Comparison of ENCODE assay signal across 11 mouse cellular contexts in the genomic region with DNA sequence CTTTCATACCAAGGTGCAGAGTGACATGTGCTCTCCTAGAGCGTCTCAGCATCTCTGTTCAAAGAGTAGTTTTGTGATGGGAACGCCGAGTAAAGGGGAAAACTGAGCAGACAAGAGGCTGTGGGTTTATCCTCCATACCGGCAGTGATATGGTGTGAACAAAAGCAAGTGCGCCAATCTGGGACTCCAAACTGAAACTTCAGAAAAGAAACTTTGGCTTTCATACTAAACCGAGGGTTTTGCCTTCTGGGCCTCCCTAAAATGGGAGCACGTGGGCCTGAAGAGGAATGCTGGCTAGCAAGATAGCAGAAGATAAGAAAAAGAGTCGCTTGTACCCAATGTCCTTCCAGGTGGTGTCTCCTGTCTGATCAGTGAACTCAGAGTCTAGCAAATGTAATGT. TPM values are rescaled to one million over a fixed set of nuclear protein-coding genes. Genes with fewer than 3 reads are reported as not detected.
DNase-seq lines count a peak whose midpoint lies in the region; ATAC-seq and TF ChIP-seq lines count a peak whose summit lies in the region.
"Had no signal": no experiment of that assay in that cellular context is flagged by ENCODE, and none has a peak within 500 bp of the region (broad histone marks: within the 10 kb centered on the region; RNA-seq: fewer than 3 reads in every experiment).

No protein-coding gene starts in this region.

- H3K4me3 ChIP-seq in hindbrain, embryonic 12.5 days: no peak overlapping the region
- no peak overlapping the region for H3K4me3 ChIP-seq in hindbrain, embryonic 16.5 days (ENCODE audit: low read length)
- H3K4me3 ChIP-seq in embryonic facial prominence, embryonic 15.5 days (replicated peaks): peak overlapping the region; percentile 15
- H3K4me3 ChIP-seq in myocyte: peak overlapping the region; percentile 29
- H3K4me3 ChIP-seq in midbrain, postnatal 0 days (ENCODE audit: low read depth, low read length): no peak overlapping the region

- H3K9ac ChIP-seq in hindbrain, embryonic 12.5 days: no peak overlapping the region
- no peak overlapping the region for H3K9ac ChIP-seq in hindbrain, embryonic 16.5 days (ENCODE audit: low read depth, low read length)
- H3K9ac ChIP-seq in embryonic facial prominence, embryonic 15.5 days: no peak overlapping the region
- H3K9ac ChIP-seq in midbrain, postnatal 0 days (replicated peaks; ENCODE audit: low read length, poor library complexity, severe bottlenecking): no peak overlapping the region

- no peaks in the 10 kb centered on the region for H3K36me3 ChIP-seq in hindbrain, embryonic 12.5 days
- H3K36me3 ChIP-seq in hindbrain, embryonic 16.5 days (ENCODE audit: control insufficient read depth, insufficient read depth, low read length): no peaks in the 10 kb centered on the region
- no peaks in the 10 kb centered on the region for H3K36me3 ChIP-seq in embryonic facial prominence, embryonic 15.5 days
- no peaks in the 10 kb centered on the region for H3K36me3 ChIP-seq in myocyte (ENCODE audit: control insufficient read depth, insufficient read depth)
- H3K36me3 ChIP-seq in midbrain, postnatal 0 days (ENCODE audit: insufficient read depth, low read length): no peaks in the 10 kb centered on the region

- no peak for TF ChIP-seq CTCF in midbrain, postnatal 0 days (IDR thresholded peaks at IDR 0.05)

- no peak for DNase-seq in gastrocnemius, adult 8-10 months (ENCODE audit: low spot score in 2 of 2)
- DNase-seq in midbrain, postnatal 0 days (ENCODE audit: low spot score): no peak
- DNase-seq in retina, postnatal 1 day: no peak
- DNase-seq: cerebellum, postnatal 10 days; gastrocnemius, postnatal 10 days; layer of hippocampus, adult 9-11 months had no signal

- no peaks in the 10 kb centered on the region for H3K9me3 ChIP-seq in hindbrain, embryonic 12.5 days (replicated peaks)
- H3K9me3 ChIP-seq in hindbrain, embryonic 16.5 days (ENCODE audit: control insufficient read depth, low read length): no peaks in the 10 kb centered on the region
- no peaks in the 10 kb centered on the region for H3K9me3 ChIP-seq in embryonic facial prominence, embryonic 15.5 days (replicated peaks)
- no peaks in the 10 kb centered on the region for H3K9me3 ChIP-seq in midbrain, postnatal 0 days (ENCODE audit: low read length)

- H3K79me2 ChIP-seq in myocyte (ENCODE audit: control insufficient read depth, insufficient read depth): no peaks in the 10 kb centered on the region

- ATAC-seq in hindbrain, embryonic 12.5 days (ENCODE audit: low FRiP score): no peak
- ATAC-seq in hindbrain, embryonic 16.5 days: no peak
- ATAC-seq in CD4-positive, CD25-positive, alpha-beta regulatory T cell, adult 4 months: peak; percentile 7
- no peak for ATAC-seq in embryonic facial prominence, embryonic 15.5 days (ENCODE audit: insufficient number of reproducible peaks, low FRiP score, low TSS enrichment, low read depth)
- no peak for ATAC-seq in midbrain, postnatal 0 days (ENCODE audit: low FRiP score)

- 46% methylated on average over 8 of the region's 8 CpGs for WGBS in hindbrain, embryonic 12.5 days
- WGBS in hindbrain, embryonic 16.5 days: 53% methylated on average over 8 of the region's 8 CpGs
- 31% methylated on average over 8 of the region's 8 CpGs for WGBS in embryonic facial prominence, embryonic 15.5 days
- 49% methylated on average over 8 of the region's 8 CpGs for WGBS in midbrain, postnatal 0 days

- no peak for TF ChIP-seq POLR2A in myocyte (IDR thresholded peaks at IDR 0.05; ENCODE audit: insufficient read length, low read depth)

- H3K27ac ChIP-seq in hindbrain, embryonic 12.5 days: no peak overlapping the region
- no peak overlapping the region for H3K27ac ChIP-seq in hindbrain, embryonic 16.5 days (ENCODE audit: low read depth, low read length)
- H3K27ac ChIP-seq in embryonic facial prominence, embryonic 15.5 days (replicated peaks): no peak overlapping the region
- no peak overlapping the region for H3K27ac ChIP-seq in midbrain, postnatal 0 days (ENCODE audit: low read depth, low read length)

- 0 out of 2 replicates have a peak overlapping the region, but pooled peaks have one; percentile 90 for H3K4me2 ChIP-seq in hindbrain, embryonic 12.5 days (replicated peaks)
- no peak overlapping the region for H3K4me2 ChIP-seq in hindbrain, embryonic 16.5 days (ENCODE audit: low read length)
- H3K4me2 ChIP-seq in embryonic facial prominence, embryonic 15.5 days (replicated peaks): peak overlapping the region; percentile 75
- peak overlapping the region; percentile 68 for H3K4me2 ChIP-seq in myocyte (ENCODE audit: low read depth)
- no peak overlapping the region for H3K4me2 ChIP-seq in midbrain, postnatal 0 days (ENCODE audit: low read depth, low read length, poor library complexity, severe bottlenecking)

- H3K27me3 ChIP-seq in hindbrain, embryonic 12.5 days: peaks cover 21% of the 10 kb centered on the region
- 0 out of 2 replicates have a peak, but pooled peaks cover 2% of the 10 kb centered on the region for H3K27me3 ChIP-seq in hindbrain, embryonic 16.5 days (replicated peaks; ENCODE audit: control insufficient read depth, insufficient read depth, low read length)
- H3K27me3 ChIP-seq in embryonic facial prominence, embryonic 15.5 days: no peaks in the 10 kb centered on the region; the same call in 1 of the 2 replicates
- no peaks in the 10 kb centered on the region for H3K27me3 ChIP-seq in myocyte (ENCODE audit: control insufficient read depth, insufficient read depth, insufficient read length)
- H3K27me3 ChIP-seq in midbrain, postnatal 0 days (ENCODE audit: insufficient read depth, low read length): no peaks in the 10 kb centered on the region

- H3ac ChIP-seq in myocyte (ENCODE audit: control insufficient read depth, insufficient read length): no peak overlapping the region

- peaks cover 10% of the 10 kb centered on the region for H3K4me1 ChIP-seq in hindbrain, embryonic 12.5 days
- H3K4me1 ChIP-seq in hindbrain, embryonic 16.5 days (ENCODE audit: control insufficient read depth, insufficient read depth, low read depth, low read length): peaks cover 6% of the 10 kb centered on the region
- peaks cover 12% of the 10 kb centered on the region; the same call in 1 of the 2 replicates for H3K4me1 ChIP-seq in embryonic facial prominence, embryonic 15.5 days
- H3K4me1 ChIP-seq in midbrain, postnatal 0 days (ENCODE audit: insufficient read depth, low read length): peaks cover 8% of the 10 kb centered on the region; the same call in 1 of the 2 replicates

TF ChIP-seq in myocyte, 11 proteins besides CTCF, POLR2A, EP300 and RAD21:
- TF ChIP-seq USF1 (IDR thresholded peaks at IDR 0.05; ENCODE audit: low read depth): no peak
- TF ChIP-seq TCF3 (IDR thresholded peaks at IDR 0.05; ENCODE audit: insufficient read length, low read depth): no peak

RNA-seq across cellular contexts. Expression of a gene that starts 1.3 kb away (rescaled TPM):
- 0.65 and 1.7 TPM in 2 replicates for polyA plus RNA-seq in hindbrain, embryonic 12.5 days (2016; fragmentation: Nextera tagmentation; extraction: Ambion mirVana)
- 0.86 and 2.1 TPM in 2 replicates for polyA plus RNA-seq in hindbrain, embryonic 16.5 days (2015; fragmentation: Nextera tagmentation; extraction: Ambion mirVana)
- 100 to 1,000 TPM in 1 of 2 experiments, 10 to 100 TPM in 1; 91.3 to 105 TPM for polyA plus RNA-seq in CD4-positive, CD25-positive, alpha-beta regulatory T cell, adult 4 months (2017; shearing (Covaris generic))
- polyA plus RNA-seq in embryonic facial prominence, embryonic 15.5 days (2015; fragmentation: Nextera tagmentation; extraction: Ambion mirVana): 3.0 and 3.5 TPM in 2 replicates
- 4.9 TPM for polyA plus RNA-seq in myocyte (2012; fragmentation: generic; extraction: Trizol)
- 1 to 10 TPM in 2 of 4 experiments, under 1 TPM in 2; 0.56 to 2.2 (median 0.96) TPM for total RNA-seq in gastrocnemius, adult 8-10 months (2022)
- 1.0 and 1.1 TPM in 2 replicates for total RNA-seq in midbrain, postnatal 0 days (2014; rRNA removed)
- polyA plus RNA-seq in midbrain, postnatal 0 days (2015; fragmentation: Nextera tagmentation; extraction: Ambion mirVana): 1.4 and 1.7 TPM in 2 replicates

Comparison
In these comparisons a context has a peak if more than half of its experiments do, and no peak if none do; other contexts are left out.
1. H3K4me2 ChIP-seq: peak in hindbrain, embryonic 12.5 days (single experiment), embryonic facial prominence, embryonic 15.5 days (single experiment) and myocyte (single experiment); none in hindbrain, embryonic 16.5 days (single experiment) and midbrain, postnatal 0 days (single experiment).
2. H3K4me3 ChIP-seq: peak in embryonic facial prominence, embryonic 15.5 days (single experiment) and myocyte (single experiment); none in hindbrain, embryonic 12.5 days (single experiment), hindbrain, embryonic 16.5 days (single experiment) and midbrain, postnatal 0 days (single experiment).
3. RNA of a gene that starts 1.3 kb away (polyA plus RNA-seq): 91.3 to 105 TPM in CD4-positive, CD25-positive, alpha-beta regulatory T cell, adult 4 months; 4.9 TPM in myocyte (single experiment), 3.0 to 3.5 TPM in embryonic facial prominence, embryonic 15.5 days, 0.86 to 2.1 TPM in hindbrain, embryonic 16.5 days, 1.4 to 1.7 TPM in midbrain, postnatal 0 days and 0.65 to 1.7 TPM in hindbrain, embryonic 12.5 days; every median in the first group is over 10 times any median in the second.